Mouse (Mus musculus) kidney, postnatal 14 days (tissue): ENCODE measurements around the gene Olfr1224-ps1.
"Not testable (repeated sequence)": the region's sequence is repeated elsewhere in the genome, so short reads cannot be mapped to it uniquely, and the experiment has no call there.

ENCODE experiments used
- DNase-seq: peaks from one replicate; pipeline ENCODE4 v3.0.0; 2022; ENCODE audit warnings: mixed read lengths

The Olfr1224-ps1 gene

DNA sequence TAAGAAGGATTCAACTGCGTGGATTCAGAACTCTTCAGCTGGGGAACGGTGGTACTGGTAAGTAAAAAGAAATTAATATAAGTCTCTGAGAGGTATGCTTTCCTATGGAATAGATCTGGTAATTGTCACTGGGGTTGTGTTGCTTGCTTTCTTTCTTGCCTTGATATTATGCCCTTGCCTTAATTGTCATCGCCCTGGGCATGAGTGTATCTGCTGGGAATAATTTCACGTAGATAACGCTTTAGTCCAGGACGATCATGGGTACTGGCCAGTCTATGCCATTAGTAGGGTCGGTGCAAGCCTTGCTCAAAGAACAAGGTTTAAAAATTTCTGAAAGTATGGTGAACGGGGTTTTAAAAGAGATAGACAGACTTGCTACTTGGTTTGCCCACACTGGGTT lies at the start of gene Olfr1224-ps1:
TSS of gene Olfr1224-ps1 (minus strand) at position 101 of the 400 bp plus-strand sequence.
- DNase-seq, result not testable (repeated sequence)

DNA sequence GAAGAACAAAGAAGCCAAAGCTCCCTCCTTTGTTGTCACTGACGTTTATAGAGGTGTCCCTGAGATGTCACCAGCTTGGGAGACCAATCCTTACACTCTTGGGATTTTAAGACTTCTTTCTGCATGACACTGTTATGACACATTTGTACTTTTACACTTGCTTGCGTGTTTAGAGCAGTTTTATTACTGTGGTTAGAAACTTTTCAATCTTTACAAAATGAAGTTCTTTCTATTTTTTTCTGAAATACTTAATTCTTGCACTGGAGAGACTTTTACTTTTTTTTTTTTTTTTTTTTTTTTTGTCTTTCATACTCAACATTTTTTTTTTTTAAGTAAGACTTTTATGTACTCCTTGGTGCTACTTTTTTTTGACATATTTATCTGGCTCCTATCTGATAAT lies 36.1 kb upstream of the Olfr1224-ps1 start, which contains the start of gene Olfr1226:
TSS of gene Olfr1226 (minus strand) at position 101 of the 400 bp plus-strand sequence.
- no peak for DNase-seq

DNA sequence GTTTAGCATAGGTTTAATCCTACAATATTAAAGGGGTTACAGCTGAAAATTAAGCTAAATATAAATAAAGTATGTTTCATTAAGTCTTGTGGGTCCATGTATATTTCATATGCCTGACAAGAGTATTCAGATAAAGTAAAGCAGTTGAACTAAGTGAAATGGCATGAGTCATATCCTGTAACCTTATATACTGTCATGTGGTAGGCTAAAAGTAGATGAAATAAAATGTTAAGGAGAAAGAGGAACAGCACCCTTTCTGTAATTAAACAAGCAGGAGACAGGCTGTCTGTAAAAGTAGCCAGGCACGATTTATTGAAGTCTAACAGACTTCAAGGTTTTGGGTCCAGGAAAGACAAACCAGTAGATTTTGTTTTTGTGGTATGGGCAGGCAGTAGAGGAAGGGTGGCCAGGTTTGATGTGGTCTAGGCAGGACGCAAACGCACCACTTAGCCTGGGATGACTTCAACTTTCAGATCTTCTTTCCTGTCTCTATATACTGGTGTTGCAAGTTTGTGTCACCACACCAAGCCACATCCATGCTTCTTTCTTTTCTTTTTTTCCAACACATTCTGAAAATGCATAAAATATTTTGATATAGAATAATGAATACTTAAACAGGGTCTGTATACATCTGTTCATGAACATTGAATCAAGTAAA lies 32.6 kb upstream of the Olfr1224-ps1 start:
- no peak for DNase-seq

DNA sequence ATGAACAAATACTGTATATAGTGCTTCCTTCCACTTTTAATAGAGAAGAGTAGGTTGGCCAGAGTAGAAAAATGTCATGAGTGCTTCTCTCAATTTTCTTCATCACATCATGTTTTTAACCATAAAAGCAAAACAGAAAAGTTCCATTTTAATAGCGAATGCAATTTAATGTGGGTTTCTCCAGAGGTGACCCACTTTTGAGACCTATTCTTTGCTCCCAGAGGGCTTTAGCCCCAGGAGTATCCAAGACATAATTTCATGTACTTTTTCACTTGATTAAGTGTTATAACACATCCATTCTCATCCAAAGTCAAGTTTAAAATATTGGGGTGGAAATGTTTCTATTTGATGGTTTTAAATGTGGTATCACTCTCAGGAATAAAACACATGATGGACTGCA lies 10.7 kb upstream of the Olfr1224-ps1 start, which contains the start of gene Olfr1225:
TSS of gene Olfr1225 (minus strand) at position 101 of the 400 bp plus-strand sequence.
- no peak for DNase-seq

DNA sequence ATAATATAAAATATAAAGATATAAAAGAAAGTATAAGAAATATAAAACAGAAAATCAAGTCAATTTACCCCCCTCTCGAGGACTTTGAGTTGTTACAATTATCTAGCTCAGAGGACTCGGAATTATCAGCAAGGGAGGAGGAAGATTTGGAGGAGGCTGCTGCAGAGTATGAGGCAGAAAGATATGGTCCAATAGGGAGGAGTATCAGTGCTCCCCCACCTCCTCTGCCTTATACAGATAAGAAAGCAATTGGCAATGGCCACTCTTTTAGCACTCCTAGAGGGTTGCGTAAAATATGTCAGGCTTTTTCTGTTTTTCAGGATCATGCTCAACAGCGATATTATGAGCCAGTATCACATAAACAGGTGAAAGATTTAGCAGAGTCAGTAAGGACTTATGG lies 820 bp upstream of the Olfr1224-ps1 start:
- not testable (repeated sequence) for DNase-seq

DNA sequence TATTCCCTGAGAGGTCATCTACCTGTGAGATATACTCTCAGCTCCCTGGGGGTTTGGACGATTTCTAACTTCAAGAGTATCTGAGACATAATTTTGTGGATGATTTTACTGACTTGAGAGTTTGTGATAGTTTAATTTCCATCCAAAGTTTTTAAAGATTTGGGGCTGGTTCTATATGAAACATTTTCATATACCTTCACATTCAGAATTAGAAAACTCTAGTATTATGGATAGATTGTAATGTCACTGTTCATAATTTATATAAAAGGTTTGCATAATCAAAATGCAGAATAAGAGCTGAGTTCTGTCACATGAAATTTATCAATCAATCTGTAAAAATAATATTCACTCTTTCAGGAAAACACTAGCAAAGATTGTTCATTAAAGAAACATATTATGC lies 12.4 kb downstream of the Olfr1224-ps1 start, which contains the start of gene Olfr1223:
TSS of gene Olfr1223 (minus strand) at position 101 of the 400 bp plus-strand sequence.
- no peak for DNase-seq

DNA sequence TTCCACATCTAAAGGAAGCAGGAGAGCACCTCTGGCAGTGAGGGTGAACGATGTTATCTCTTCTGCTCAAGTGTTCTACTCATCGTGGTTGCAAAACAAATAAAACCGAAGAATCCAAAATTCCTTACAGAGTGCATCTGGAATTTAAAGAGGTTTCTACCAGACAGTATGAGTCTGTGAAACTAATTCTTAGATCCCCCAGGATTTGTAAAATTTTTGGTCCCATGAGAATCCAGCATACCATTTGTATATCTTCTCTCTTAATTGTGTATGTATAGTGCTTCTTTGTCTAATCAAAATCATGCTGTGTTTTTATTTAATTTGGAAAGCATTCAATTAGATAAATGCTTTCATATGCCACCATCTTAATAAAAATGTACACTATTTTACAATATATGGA lies 30.9 kb downstream of the Olfr1224-ps1 start, which contains the start of gene Olfr1222:
TSS of gene Olfr1222 (minus strand) at position 101 of the 400 bp plus-strand sequence.
- DNase-seq, result no peak

DNA sequence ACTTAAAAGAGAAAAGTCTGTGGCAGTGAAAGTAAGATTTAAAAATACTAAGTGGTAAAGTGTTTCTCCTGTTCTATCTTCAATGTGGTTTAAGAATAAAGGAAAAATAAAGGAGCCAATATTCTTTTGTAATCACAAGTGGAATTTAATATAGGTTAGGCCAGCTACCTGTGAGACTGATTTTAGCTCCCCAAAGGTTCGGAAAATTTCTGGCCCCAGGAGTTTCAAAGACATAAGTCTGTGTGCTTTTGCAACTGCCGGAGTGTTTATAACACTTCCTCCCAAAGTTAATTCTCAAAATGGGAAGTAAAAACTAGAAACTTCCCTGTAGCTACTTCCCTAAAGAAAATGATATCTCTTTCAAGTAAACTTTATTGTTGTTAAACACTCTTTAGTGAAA lies 46.7 kb downstream of the Olfr1224-ps1 start, which contains the start of gene Olfr1221:
TSS of gene Olfr1221 (minus strand) at position 101 of the 400 bp plus-strand sequence.
- DNase-seq, result no peak

DNA sequence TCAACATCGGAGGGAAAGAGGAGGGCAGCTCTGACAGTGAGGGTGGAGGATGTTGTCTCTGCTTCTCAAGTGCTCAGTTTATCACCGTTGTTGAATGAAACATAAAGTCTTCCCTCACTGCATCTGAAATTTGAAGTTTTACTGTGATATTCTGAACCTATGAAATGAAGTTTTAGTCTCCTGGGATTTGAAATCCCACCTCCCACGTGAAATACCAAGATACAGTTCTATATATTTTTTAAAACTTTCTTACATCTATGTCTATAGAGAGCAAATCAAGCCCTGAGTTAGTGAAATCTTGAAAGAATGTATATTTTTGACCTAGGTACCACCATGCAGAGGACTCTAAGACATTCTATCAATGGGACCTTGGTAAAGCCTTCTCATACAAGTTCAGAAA lies 57.2 kb downstream of the Olfr1224-ps1 start, which contains the start of gene Olfr1220:
TSS of gene Olfr1220 (minus strand) at position 101 of the 400 bp plus-strand sequence.
- DNase-seq, result no peak

DNA sequence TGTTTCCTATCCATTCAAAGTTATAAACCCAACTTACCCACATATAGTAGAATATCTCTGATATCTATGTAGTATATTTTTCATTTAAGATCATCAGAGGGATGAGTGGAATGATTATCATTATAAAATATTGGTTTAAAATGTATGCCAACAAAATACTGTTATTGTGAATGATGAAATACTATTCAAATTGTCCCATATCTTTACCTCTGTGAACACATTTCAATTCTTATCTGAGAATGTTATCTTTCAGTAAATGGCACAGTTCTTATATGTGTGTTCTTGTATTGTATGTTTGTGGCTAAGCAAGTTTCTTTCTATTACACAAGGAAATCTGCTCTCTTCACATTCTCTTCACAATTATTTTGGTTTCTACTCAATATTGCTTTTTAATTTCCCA lies 58.2 kb downstream of the Olfr1224-ps1 start:
- DNase-seq, result no peak
